Mouse (Mus musculus) bone marrow, adult 2 months (tissue): Measurements from ENCODE around the gene Tnfaip1. TPM values are rescaled to one million over a fixed set of nuclear protein-coding genes. Genes with fewer than 3 reads are reported as not detected.

Experiments
- H3K27ac ChIP-seq: fragments of 200-500 bp; 2 replicates; pipeline ENCODE4 v1.5.1; 2012; ENCODE audit warnings: low read depth, mild to moderate bottlenecking, control low read depth, inconsistent platforms, low read length; ENCODE audit not compliant: control insufficient read depth, poor library complexity, insufficient read depth
- H3K4me1 ChIP-seq: fragments of 200-500 bp; 2 replicates; pipeline ENCODE4 v1.6.1; 2011; ENCODE audit warnings: low read length; ENCODE audit not compliant: control insufficient read depth, insufficient read depth
- H3K4me3 ChIP-seq: fragments of 200-500 bp; replicated peaks from 2 replicates; pipeline ENCODE3; 2011; ENCODE audit warnings: mild to moderate bottlenecking, low read depth, low read length, control low read depth; ENCODE audit not compliant: control insufficient read depth
- CTCF ChIP-seq: fragments of 200-500 bp; IDR thresholded peaks from 2 replicates; pipeline ENCODE4 v1.5.1; 2011; ENCODE audit warnings: low read length, control low read depth; ENCODE audit not compliant: control insufficient read depth, insufficient read depth
- POLR2A ChIP-seq: fragments of 200-500 bp; IDR thresholded peaks from 2 replicates; pipeline ENCODE4 v1.6.1; 2011; ENCODE audit warnings: low read depth, mild to moderate bottlenecking, control low read depth, low read length, borderline replicate concordance; ENCODE audit not compliant: control insufficient read depth
- whole genome bisulfite sequencing: fragments of 180-500 bp; shearing (Covaris S2); methylation state at CpG from one replicate; pipeline ENCODE4 v1.1.7; 2018; 5-methylcytosine and 5-hydroxymethylcytosine counted together
- polyA plus RNA-seq: library from polyadenylated mRNA; stranded (reverse); fragments of >200 nt; gene quantifications from 2 replicates; pipeline ENCODE4 v1.2.4, GENCODE M21; 2011; ENCODE audit warnings: low replicate concordance; ENCODE audit not compliant: missing spikeins, insufficient read depth, insufficient read length

Tnfaip1 gene
- polyA plus RNA-seq, 1 experiment: 11.7 TPM

DNA sequence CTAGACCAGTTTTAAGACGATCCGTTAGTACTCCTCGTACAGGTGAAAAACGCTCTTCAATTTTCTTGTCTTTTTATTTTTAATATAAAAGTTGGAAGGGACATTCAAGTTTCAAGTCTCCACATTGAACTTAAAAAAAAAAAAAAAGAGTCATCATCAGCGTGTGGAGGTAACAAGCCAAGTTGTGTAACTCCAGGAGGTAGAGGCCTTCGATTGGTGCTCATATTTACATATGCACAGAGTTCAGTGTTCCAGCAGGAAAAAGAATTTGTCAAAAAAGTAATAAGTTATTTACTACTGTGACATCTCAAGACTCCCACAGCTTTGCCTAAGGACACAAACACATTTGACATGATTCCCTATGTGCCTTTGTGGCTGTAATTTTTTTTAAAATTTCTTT, 31.5 kb upstream of the Tnfaip1 start:
- Histone ChIP-seq H3K4me1 (no peaks in the 10 kb centered on the region; the same call in 1 of the 2 replicates), H3K4me3 (no peak overlapping the region), H3K27ac (no peak overlapping the region)
- TF ChIP-seq POLR2A: no peak
- no peak for TF ChIP-seq CTCF
- WGBS: 72% methylated on average over 6 of the region's 6 CpGs

DNA sequence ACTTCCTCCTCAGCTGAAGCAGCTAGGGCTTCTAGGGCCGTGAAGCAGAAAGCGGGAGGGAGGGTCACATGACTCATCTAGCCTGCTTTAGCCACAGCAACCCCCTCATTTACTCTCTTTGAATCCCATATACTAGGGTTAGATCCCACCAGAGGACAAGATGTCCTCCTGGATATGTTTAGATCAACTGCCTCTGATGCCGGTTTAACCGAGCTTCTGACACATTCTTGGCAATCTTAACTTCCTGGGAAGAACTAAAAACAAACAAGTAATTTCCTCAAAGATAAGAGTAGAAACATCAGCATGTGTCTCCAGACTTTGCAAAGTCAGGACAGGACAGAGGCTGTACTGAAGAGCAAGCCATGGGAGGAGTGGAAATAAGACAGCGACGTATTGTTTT, 30.6 kb upstream of the Tnfaip1 start:
- TF ChIP-seq CTCF (no peak), POLR2A (no peak)
- 26% methylated on average over 6 of the region's 6 CpGs for WGBS
- no peak overlapping the region for H3K27ac ChIP-seq
- no peaks in the 10 kb centered on the region; the same call in 1 of the 2 replicates for H3K4me1 ChIP-seq
- H3K4me3 ChIP-seq: no peak overlapping the region

DNA sequence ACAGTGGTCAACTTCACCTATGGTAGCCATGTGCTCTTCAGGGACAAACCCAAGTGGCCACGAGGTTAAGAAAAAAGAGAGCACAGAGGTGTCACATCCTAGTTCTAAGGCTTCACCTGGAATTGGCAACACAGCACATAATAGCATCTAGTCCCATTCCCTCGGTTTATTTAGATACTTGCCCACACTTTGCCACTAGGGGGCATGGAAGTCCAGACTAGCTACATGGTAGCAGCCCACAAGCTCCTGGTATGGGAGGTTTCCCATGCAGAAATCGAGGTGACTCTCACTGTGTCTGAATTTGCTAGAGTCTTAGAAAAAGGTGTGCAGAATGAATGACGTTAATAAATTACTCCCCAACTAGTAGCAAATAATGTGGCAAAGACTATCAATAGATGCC, 24.3 kb upstream of the Tnfaip1 start:
- TF ChIP-seq POLR2A (no peak), CTCF (peak; percentile 68)
- Histone ChIP-seq H3K4me3 (no peak overlapping the region), H3K27ac (no peak overlapping the region), H3K4me1 (no peaks in the 10 kb centered on the region; the same call in 1 of the 2 replicates)
- 7% methylated on average over 4 of the region's 4 CpGs for WGBS

DNA sequence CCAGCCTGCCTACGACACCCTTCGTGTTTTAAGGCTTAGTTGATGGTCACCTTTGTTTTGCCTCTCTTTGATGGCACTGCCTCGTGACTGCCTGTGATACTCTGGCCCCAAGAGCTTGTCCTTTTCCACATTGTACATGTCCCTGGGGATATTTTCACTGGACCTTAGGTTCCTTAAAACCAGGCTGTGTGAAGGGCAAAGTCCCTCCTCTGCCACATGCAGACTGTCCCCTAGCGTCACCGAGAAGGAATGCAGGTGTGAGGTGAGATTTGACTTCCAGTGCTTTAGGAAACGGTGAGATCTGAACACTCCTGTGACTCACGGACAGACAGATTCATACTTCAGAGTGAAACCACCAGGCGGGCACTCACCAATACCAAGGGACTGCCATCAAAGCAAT, 21.1 kb upstream of the Tnfaip1 start:
- Histone ChIP-seq H3K4me3 (no peak overlapping the region), H3K27ac (no peak overlapping the region), H3K4me1 (no peaks in the 10 kb centered on the region; the same call in 1 of the 2 replicates)
- WGBS: 63% methylated on average over 8 of the region's 8 CpGs
- TF ChIP-seq POLR2A (no peak), CTCF (peak; percentile 35; the same call in 1 of the 2 replicates)

DNA sequence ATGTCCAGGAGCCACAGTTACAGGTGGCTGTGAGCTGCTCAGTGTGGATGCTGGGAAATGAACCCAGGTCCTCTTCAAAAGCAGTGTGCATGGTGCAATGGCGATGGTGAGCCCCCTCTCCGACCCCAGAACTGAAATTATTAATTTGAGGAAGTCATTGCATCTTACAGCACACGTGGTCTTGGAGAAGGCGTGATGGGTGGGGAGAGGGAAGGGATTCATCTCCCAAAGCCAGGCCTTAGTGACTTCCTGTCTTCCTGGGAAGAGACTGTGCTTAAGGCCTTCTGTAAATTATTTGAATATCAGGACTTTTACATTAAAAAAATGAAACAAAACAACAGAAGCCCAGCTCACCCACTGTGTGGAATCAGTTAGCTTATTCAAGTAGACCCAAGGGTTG, 19.9 kb upstream of the Tnfaip1 start:
- no peak overlapping the region for H3K4me3 ChIP-seq
- H3K4me1 ChIP-seq: no peaks in the 10 kb centered on the region; the same call in 1 of the 2 replicates
- no peak overlapping the region for H3K27ac ChIP-seq
- WGBS: 41% methylated on average over 4 of the region's 4 CpGs
- TF ChIP-seq POLR2A (no peak), CTCF (no peak)

DNA sequence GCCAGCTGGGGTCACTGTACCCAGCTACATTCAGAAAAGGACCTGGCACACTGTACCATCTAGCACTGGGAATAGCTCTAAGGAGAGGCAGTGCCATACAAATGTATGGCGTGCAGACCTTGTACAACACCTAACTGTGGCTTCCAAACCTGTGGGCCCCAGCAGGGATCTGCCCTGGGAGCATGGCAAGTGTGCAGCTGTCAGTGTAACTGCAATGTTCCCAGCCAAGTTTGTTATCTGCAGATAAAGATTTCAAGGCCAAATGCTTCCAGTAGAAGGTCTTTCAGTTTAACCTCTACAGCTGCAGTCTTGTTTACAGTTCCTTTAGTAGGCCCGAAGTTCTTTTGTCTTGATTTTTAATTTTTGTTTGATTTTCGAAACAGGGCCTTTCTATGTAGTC, 19.5 kb upstream of the Tnfaip1 start:
- Histone ChIP-seq H3K27ac (no peak overlapping the region), H3K4me1 (no peaks in the 10 kb centered on the region; the same call in 1 of the 2 replicates), H3K4me3 (no peak overlapping the region)
- WGBS: 46% methylated on average over 3 of the region's 3 CpGs
- TF ChIP-seq CTCF: no peak
- no peak for TF ChIP-seq POLR2A

DNA sequence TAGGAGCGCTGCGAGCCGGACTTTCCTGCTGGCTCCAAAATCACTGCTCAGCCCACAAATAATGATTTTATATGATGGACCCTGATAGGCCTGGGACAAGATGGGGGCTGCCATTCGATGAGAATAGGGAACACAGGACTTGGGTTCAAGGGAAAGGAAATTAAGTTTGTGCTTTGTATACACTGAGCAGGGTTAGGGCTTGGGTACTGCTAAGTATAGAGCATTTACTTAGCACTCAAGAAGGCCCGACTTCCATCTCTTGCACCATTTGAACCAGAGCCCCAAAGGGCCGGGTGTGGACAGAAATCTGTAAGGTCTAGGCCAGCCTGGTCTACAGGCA, 14.9 kb upstream of the Tnfaip1 start:
- 27% methylated on average over 6 of the region's 6 CpGs for WGBS
- Histone ChIP-seq H3K27ac (no peak overlapping the region), H3K4me1 (no peaks in the 10 kb centered on the region; the same call in 1 of the 2 replicates), H3K4me3 (peak overlapping the region; percentile 10)
- TF ChIP-seq CTCF: no peak
- TF ChIP-seq POLR2A: no peak

DNA sequence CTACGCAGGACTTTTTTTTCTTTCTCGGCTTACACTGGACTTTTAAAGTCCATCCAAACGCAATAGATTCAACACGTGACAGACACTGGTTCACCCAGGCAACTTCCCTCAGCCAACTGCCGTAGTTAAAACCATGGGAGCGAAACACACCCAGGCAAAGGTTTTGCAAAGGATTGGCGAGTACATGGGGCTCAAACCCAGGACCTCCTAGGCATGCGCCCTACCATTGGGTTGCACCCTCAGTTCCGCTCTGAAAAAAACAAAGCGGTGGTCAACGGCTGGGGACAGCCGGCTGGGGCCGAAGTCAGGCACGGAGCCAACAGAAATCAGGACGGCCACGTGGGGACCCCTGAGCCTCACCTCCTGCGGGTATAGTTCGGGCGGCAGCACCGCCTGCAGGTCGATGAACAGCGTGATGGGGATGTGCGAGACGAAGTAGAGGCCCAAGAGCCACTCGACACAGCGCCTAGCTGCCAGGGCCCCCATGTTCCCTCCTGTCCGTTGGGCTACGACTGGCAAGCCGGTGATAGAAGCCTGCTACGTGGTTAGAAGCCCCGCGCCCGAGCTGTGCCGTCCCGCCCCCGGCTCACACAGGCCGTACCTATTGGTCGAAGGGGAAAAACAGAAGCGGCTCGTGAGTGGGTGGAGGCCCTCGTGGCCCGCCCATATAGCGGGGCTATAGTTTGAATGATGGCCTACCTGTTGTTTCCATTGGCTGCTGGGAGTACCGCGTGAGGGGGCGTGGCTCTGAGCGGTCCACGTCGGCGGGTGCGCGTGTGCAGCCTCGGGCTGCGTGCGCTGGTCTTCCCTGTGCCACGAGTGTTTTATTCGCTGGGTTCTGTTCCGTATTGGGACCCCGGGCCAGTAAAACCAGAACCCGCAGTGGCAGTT, 14.3 kb upstream of the Tnfaip1 start, which contains the start of gene Tmem97:
Gene Tmem97 (minus strand): TSS at position 610 of the 891 bp plus-strand sequence.
- WGBS: under 1% methylated on average over 60 of the region's 60 CpGs
- H3K27ac ChIP-seq: peak within 1 kb of the TSS; percentile 50
- H3K4me3 ChIP-seq: peak within 1 kb of the TSS; percentile 84
- TF ChIP-seq CTCF: 0 out of 2 replicates have a peak, but pooled peaks have one; percentile 3
- TF ChIP-seq POLR2A: peak; percentile 54
- H3K4me1 ChIP-seq: no peaks in the 10 kb centered on the region; the same call in 1 of the 2 replicates

DNA sequence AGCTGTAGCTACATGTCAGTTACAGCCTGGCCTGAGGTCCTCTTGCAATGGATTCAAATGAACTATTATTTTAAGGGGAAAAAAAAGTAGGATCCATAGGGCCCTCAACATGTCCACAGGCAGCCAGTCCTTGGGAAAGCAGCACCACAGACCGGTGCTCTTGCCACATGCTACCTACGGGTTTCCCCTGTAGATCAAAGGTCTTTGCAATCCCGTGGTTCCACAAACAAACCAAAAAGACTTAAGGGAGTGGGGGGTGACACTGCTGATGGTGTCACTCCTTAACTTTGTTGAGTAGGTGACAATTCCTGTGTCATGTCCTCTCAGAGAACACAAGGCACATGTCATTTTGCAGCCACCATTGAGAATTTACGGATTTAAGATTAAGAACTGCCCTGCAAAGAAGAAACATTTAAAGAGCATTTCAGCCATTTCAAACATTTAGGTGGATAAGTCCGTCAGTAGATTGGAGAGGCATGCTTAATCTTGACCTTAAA, 13.4 kb upstream of the Tnfaip1 start:
- H3K4me3 ChIP-seq: peak overlapping the region; percentile 29

More for the DNA sequence above, 13.4 kb upstream of the Tnfaip1 start:
- Histone ChIP-seq H3K27ac (no peak overlapping the region), H3K4me1 (no peaks in the 10 kb centered on the region; the same call in 1 of the 2 replicates)
- TF ChIP-seq CTCF (no peak), POLR2A (no peak)
- WGBS: 13% methylated on average over 5 of the region's 5 CpGs
